Mouse (Mus musculus): ENCODE results near the gene Aoc3. TPM values are rescaled to one million over a fixed set of nuclear protein-coding genes. Genes with fewer than 3 reads are reported as not detected.

The Aoc3 gene
- total and polyA plus RNA-seq, 2 experiments from 2014 or later, result 0.16 to 0.47 TPM

GRCm38 (mm10) chr11:101335685-101336084, 5.3 kb downstream of the Aoc3 start:
- Histone ChIP-seq H3K27me3 (ENCODE audit: insufficient read depth, low read length) (no peaks in the 10 kb centered on the region), H3K4me1 (ENCODE audit: insufficient read depth, low read length) (0 out of 2 replicates have a peak, but pooled peaks cover 3% of the 10 kb centered on the region), H3K4me3 (ENCODE audit: low read length) (no peak overlapping the region), H3K9ac (replicated peaks; ENCODE audit: low read length) (no peak overlapping the region), H3K9me3 (ENCODE audit: low read length) (no peaks in the 10 kb centered on the region), H3K36me3 (ENCODE audit: insufficient read depth, low read length) (no peaks in the 10 kb centered on the region), H3K27ac (no peak overlapping the region), H3K4me2 (ENCODE audit: low read depth, low read length) (no peak overlapping the region)
- ATAC-seq (no peak), DNase-seq (ENCODE audit: low spot score) (no peak)
- WGBS, result 87% methylated on average over 9 of the region's 9 CpGs
- TF ChIP-seq CTCF (IDR thresholded peaks at IDR 0.05; ENCODE audit: low read depth), result no peak

- no peaks in the 10 kb centered on the region for H3K9me3 ChIP-seq (ENCODE audit: low read length)
- peak overlapping the region; percentile 47 for H3K4me2 ChIP-seq (ENCODE audit: low read depth, low read length)
- peak; percentile 90 for ATAC-seq
- peak overlapping the region; percentile 8; the same call in 1 of the 2 replicates for H3K27ac ChIP-seq
- H3K9ac ChIP-seq (replicated peaks; ENCODE audit: low read length), result no peak overlapping the region
- 0 out of 2 replicates have a peak, but pooled peaks cover 3% of the 10 kb centered on the region for H3K4me1 ChIP-seq (ENCODE audit: insufficient read depth, low read length)
- no peaks in the 10 kb centered on the region for H3K27me3 ChIP-seq (ENCODE audit: insufficient read depth, low read length)
- H3K4me3 ChIP-seq (ENCODE audit: low read length), result peak overlapping the region; percentile 9
- 2% methylated on average over 9 of the region's 9 CpGs for WGBS
- no peak for TF ChIP-seq CTCF (IDR thresholded peaks at IDR 0.05; ENCODE audit: low read depth)
- peak; percentile 67 for DNase-seq (ENCODE audit: low spot score)
- H3K36me3 ChIP-seq (ENCODE audit: insufficient read depth, low read length), result no peaks in the 10 kb centered on the region
These were observed 7.8 kb downstream of the Aoc3 start for GRCm38 (mm10) chr11:101338123-101338760.

- Histone ChIP-seq H3K27ac (no peak overlapping the region), H3K4me3 (ENCODE audit: low read length) (no peak overlapping the region), H3K9me3 (ENCODE audit: low read length) (0 out of 2 replicates have a peak, but pooled peaks cover 2% of the 10 kb centered on the region), H3K9ac (replicated peaks; ENCODE audit: low read length) (no peak overlapping the region), H3K27me3 (ENCODE audit: insufficient read depth, low read length) (no peaks in the 10 kb centered on the region), H3K4me2 (ENCODE audit: low read depth, low read length) (no peak overlapping the region), H3K4me1 (ENCODE audit: insufficient read depth, low read length) (no peaks in the 10 kb centered on the region), H3K36me3 (ENCODE audit: insufficient read depth, low read length) (no peaks in the 10 kb centered on the region)
- no peak for ATAC-seq
- WGBS, result 75% methylated on average over 10 of the region's 10 CpGs
- no peak; the same call in 1 of the 2 replicates for TF ChIP-seq CTCF (IDR thresholded peaks at IDR 0.05; ENCODE audit: low read depth)
- DNase-seq (ENCODE audit: low spot score), result no peak
These were observed 16.8 kb downstream of the Aoc3 start for GRCm38 (mm10) chr11:101347083-101347775.

DNA sequence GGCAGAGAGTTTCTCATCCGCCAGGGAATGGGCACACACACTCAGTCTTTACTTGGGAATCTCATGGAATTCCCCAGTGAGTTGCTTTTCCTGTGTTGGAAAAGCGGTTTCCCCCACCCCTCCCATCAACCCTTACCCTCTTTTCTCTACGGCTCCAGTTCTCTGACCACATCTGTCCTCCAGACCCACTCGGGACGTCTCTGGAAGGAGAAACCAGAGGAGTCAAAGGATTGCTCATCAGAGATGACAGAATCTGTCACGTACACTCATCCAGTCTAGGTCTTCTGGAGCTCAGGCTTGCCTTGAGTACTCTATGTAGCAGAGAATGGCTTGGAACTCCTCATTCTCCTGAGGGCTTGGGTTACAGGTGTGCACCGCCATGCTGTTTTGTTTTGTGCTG, 18.4 kb downstream of the Aoc3 start:
- WGBS, result 75% methylated on average over 7 of the region's 7 CpGs
- no peak for TF ChIP-seq CTCF (IDR thresholded peaks at IDR 0.05; ENCODE audit: low read depth)
- H3K4me3 ChIP-seq (ENCODE audit: low read length), result no peak overlapping the region

DNA sequence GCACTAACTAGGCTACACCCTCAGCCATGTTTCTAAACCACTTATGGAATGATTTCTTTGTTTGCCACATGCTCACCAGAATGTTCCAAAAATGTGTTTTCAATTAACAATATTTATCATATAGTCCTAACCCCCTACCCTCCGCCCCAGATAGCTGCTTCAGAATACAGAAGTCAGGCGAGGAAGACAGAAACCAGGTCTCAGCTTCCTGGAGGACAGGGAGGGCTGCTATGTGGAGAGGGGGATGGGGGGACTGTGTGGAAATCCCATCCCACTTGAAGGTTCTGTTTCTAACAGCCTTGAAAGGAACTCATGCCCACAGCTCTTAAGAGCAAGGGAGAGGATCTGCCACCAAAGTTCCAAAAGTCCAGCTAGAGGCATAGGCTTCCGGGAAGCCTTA, 18.8 kb downstream of the Aoc3 start:
- ATAC-seq (no peak), DNase-seq (ENCODE audit: low spot score) (no peak)
- H3K36me3 ChIP-seq (ENCODE audit: insufficient read depth, low read length), result no peaks in the 10 kb centered on the region
- TF ChIP-seq CTCF (IDR thresholded peaks at IDR 0.05; ENCODE audit: low read depth), result no peak
- H3K9ac ChIP-seq (replicated peaks; ENCODE audit: low read length), result no peak overlapping the region
- H3K4me1 ChIP-seq (ENCODE audit: insufficient read depth, low read length), result no peaks in the 10 kb centered on the region
- no peaks in the 10 kb centered on the region for H3K27me3 ChIP-seq (ENCODE audit: insufficient read depth, low read length)
- H3K4me2 ChIP-seq (ENCODE audit: low read depth, low read length), result no peak overlapping the region
- H3K4me3 ChIP-seq (ENCODE audit: low read length), result no peak overlapping the region
- WGBS, result 96% methylated on average over 3 of the region's 3 CpGs
- 0 out of 2 replicates have a peak, but pooled peaks cover 2% of the 10 kb centered on the region for H3K9me3 ChIP-seq (ENCODE audit: low read length)
- no peak overlapping the region for H3K27ac ChIP-seq

More for the DNA sequence above, 18.4 kb downstream of the Aoc3 start:
- H3K27ac ChIP-seq, result no peak overlapping the region
- DNase-seq (ENCODE audit: low spot score), result no peak
- H3K4me2 ChIP-seq (ENCODE audit: low read depth, low read length), result no peak overlapping the region
- H3K27me3 ChIP-seq (ENCODE audit: insufficient read depth, low read length), result no peaks in the 10 kb centered on the region
- no peak overlapping the region for H3K9ac ChIP-seq (replicated peaks; ENCODE audit: low read length)
- no peaks in the 10 kb centered on the region for H3K4me1 ChIP-seq (ENCODE audit: insufficient read depth, low read length)
- no peaks in the 10 kb centered on the region for H3K36me3 ChIP-seq (ENCODE audit: insufficient read depth, low read length)
- H3K9me3 ChIP-seq (ENCODE audit: low read length), result 0 out of 2 replicates have a peak, but pooled peaks cover 2% of the 10 kb centered on the region
- ATAC-seq, result no peak

DNA sequence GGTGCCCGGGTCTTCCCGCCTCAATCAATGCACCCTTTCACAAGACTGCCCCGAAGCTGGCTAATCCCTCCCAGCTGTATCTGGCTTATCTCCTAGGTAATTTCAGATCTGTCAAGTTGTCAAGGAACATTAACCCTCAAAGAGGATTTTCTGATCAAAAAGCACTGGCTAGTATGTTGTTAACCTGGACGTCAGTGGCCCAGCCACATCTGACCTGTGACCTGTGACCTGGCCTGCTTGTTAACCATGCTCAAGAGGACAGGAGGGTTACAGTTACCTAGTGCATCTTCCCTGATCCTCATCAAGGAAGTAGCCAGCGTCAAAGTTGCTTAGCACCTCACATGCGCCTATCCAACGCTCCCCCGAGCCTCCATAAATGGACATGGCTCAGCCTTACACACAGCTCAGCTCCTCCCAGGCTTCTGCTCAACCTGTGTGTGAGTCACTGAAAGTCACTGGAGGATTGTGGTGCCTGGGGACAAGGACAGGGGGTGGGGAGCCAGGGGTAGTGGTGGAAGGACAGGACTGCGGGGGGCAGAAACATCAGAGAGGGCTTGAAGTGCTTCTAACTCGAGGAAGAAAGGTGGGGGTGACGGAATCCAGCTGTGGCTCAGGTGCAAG, 20.8 kb downstream of the Aoc3 start:
- ATAC-seq, result no peak
- Histone ChIP-seq H3K4me1 (ENCODE audit: insufficient read depth, low read length) (no peaks in the 10 kb centered on the region), H3K4me3 (ENCODE audit: low read length) (no peak overlapping the region), H3K27me3 (ENCODE audit: insufficient read depth, low read length) (no peaks in the 10 kb centered on the region), H3K9ac (replicated peaks; ENCODE audit: low read length) (no peak overlapping the region), H3K36me3 (ENCODE audit: insufficient read depth, low read length) (no peaks in the 10 kb centered on the region), H3K9me3 (ENCODE audit: low read length) (0 out of 2 replicates have a peak, but pooled peaks cover 2% of the 10 kb centered on the region), H3K27ac (no peak overlapping the region), H3K4me2 (ENCODE audit: low read depth, low read length) (no peak overlapping the region)
- no peak for DNase-seq (ENCODE audit: low spot score)
- 69% methylated on average over 11 of the region's 11 CpGs for WGBS
- TF ChIP-seq CTCF (IDR thresholded peaks at IDR 0.05; ENCODE audit: low read depth), result no peak

Measured in hindbrain, postnatal 0 days (tissue).